Mouse (Mus musculus): ENCODE data around the gene Cox20. TPM values are rescaled to one million over a fixed set of nuclear protein-coding genes. Genes with fewer than 3 reads are reported as not detected.

Cox20 gene
- polyA plus RNA-seq, 1 experiment from 2014 or later: 141 TPM

GRCm38 (mm10) chr1:178318002-178318388, 935 bp upstream of the Cox20 start:
- under 1% methylated on average over 17 of the region's 17 CpGs for WGBS
- ATAC-seq (ENCODE audit: low read depth): peak; percentile 73
- peak overlapping the region; percentile 67 for H3K4me3 ChIP-seq (ENCODE audit: low read length)

GRCm38 (mm10) chr1:178319295-178320037, 536 bp downstream of the Cox20 start:
- peaks cover 20% of the 10 kb centered on the region for H3K4me1 ChIP-seq (replicated peaks; ENCODE audit: control insufficient read depth, insufficient read depth, low read length)
- H3K4me3 ChIP-seq (ENCODE audit: low read length): peak overlapping the region; percentile 67
- no peaks in the 10 kb centered on the region for H3K27me3 ChIP-seq (ENCODE audit: control insufficient read depth, insufficient read depth, low read depth, low read length)
- peak overlapping the region; percentile 86 for H3K9ac ChIP-seq (ENCODE audit: low read length)
- H3K9me3 ChIP-seq (ENCODE audit: control insufficient read depth, low read length): no peaks in the 10 kb centered on the region
- peaks cover 26% of the 10 kb centered on the region for H3K36me3 ChIP-seq (ENCODE audit: control insufficient read depth, insufficient read depth, low read length)
- peak overlapping the region; percentile 67 for H3K4me2 ChIP-seq (ENCODE audit: low read depth, low read length)
- ATAC-seq (ENCODE audit: low read depth): peak; percentile 15
- peak overlapping the region; percentile 99 for H3K27ac ChIP-seq (ENCODE audit: low read length)
- WGBS: 0% methylated on average over 12 of the region's 12 CpGs

More at GRCm38 (mm10) chr1:178318002-178318388, 935 bp upstream of the Cox20 start:
- peak overlapping the region; percentile 86 for H3K9ac ChIP-seq (ENCODE audit: low read length)
- H3K36me3 ChIP-seq (ENCODE audit: control insufficient read depth, insufficient read depth, low read length): peaks cover 16% of the 10 kb centered on the region
- no peaks in the 10 kb centered on the region for H3K27me3 ChIP-seq (ENCODE audit: control insufficient read depth, insufficient read depth, low read depth, low read length)
- peak overlapping the region; percentile 67 for H3K4me2 ChIP-seq (ENCODE audit: low read depth, low read length)
- H3K4me1 ChIP-seq (replicated peaks; ENCODE audit: control insufficient read depth, insufficient read depth, low read length): peaks cover 20% of the 10 kb centered on the region
- peak overlapping the region; percentile 99 for H3K27ac ChIP-seq (ENCODE audit: low read length)
- H3K9me3 ChIP-seq (ENCODE audit: control insufficient read depth, low read length): no peaks in the 10 kb centered on the region

DNA sequence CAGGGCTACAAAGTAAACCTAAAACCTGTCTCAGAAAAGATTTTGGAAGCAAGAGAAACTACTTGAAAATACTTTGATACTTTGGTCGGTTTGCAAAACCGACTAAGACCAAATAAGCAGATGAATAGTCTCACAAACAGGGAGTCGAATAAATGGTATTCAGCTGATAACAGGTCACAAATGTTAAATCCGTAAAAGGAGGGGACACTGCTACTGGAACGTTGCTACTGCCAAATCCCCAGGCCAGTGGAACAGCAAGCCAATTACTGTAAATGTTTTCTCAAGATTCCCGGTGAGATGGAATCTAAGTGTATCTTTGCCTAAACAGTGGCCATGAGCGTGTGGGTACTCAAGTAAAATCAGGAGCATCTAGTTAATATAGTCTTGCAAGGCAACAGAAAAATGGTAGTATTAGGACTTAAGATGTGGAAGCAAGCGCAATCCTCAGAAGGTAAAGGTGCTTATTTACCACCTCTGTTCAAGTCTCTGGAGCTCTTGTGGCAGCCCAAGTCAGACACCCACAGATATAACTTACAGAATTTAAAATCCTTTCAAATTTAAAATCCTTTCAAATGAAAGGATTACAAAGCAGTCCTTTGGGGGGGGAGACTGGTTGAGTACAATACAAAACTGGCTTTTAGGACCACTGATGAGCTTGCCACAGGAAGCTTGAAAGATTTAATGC, 1.2 kb downstream of the Cox20 start:
- no peaks in the 10 kb centered on the region for H3K9me3 ChIP-seq (ENCODE audit: control insufficient read depth, low read length)
- no peaks in the 10 kb centered on the region for H3K27me3 ChIP-seq (ENCODE audit: control insufficient read depth, insufficient read depth, low read depth, low read length)
- 10% methylated on average over 8 of the region's 8 CpGs for WGBS

DNA sequence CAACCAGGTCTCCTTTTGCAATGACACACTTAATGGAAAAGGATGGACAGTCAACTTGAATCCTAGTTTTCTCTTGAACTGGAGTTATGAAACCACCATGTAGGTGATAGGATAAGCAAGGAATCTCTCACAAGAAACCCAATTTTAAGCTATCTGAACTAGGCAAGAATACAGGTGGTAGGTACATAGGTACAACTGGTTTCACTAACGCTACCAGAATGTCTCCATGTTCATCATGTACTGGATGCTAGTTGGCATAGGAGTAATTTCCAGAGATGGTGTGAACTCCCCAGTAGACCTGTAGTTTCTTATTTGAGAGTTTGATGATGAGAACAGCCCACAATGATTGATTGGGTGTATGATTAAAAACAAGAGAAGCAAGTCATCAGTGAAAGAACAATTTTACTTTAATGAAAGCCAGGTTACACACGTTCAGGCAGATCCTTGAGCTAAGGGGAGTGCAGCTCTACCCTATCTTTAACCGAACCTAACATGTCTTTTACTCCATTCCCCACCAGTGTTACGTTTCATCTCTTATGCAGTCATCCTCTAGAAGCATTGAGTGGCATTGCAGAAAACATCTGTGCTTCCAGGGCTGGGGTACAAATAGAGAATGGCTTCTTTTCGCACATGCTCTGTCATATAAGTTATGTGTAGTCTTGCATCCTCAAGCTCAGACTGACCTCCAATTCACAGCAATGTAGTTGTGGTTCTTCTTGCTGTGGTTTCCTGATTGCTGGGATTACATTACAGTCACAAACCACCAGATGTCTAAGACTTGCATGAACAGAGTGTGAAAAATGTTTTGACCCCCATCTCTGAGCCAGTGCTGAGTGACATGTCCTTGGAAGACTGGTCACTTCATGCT, 2.0 kb downstream of the Cox20 start:
- 25% methylated on average over 5 of the region's 5 CpGs for WGBS
- no peaks in the 10 kb centered on the region for H3K9me3 ChIP-seq (ENCODE audit: control insufficient read depth, low read length)
- H3K36me3 ChIP-seq (ENCODE audit: control insufficient read depth, insufficient read depth, low read length): peaks cover 29% of the 10 kb centered on the region
- peak overlapping the region; percentile 86 for H3K9ac ChIP-seq (ENCODE audit: low read length)
- peaks cover 20% of the 10 kb centered on the region for H3K4me1 ChIP-seq (replicated peaks; ENCODE audit: control insufficient read depth, insufficient read depth, low read length)
- ATAC-seq (ENCODE audit: low read depth): no peak
- H3K4me3 ChIP-seq (ENCODE audit: low read length): peak overlapping the region; percentile 67
- H3K27me3 ChIP-seq (ENCODE audit: control insufficient read depth, insufficient read depth, low read depth, low read length): no peaks in the 10 kb centered on the region
- peak overlapping the region; percentile 99; the same call in 1 of the 2 replicates for H3K27ac ChIP-seq (ENCODE audit: low read length)
- H3K4me2 ChIP-seq (ENCODE audit: low read depth, low read length): peak overlapping the region; percentile 67

More for the DNA sequence above, 1.2 kb downstream of the Cox20 start:
- peak overlapping the region; percentile 99 for H3K27ac ChIP-seq (ENCODE audit: low read length)
- peaks cover 29% of the 10 kb centered on the region for H3K36me3 ChIP-seq (ENCODE audit: control insufficient read depth, insufficient read depth, low read length)
- H3K4me3 ChIP-seq (ENCODE audit: low read length): peak overlapping the region; percentile 67
- ATAC-seq (ENCODE audit: low read depth): no peak
- H3K4me1 ChIP-seq (replicated peaks; ENCODE audit: control insufficient read depth, insufficient read depth, low read length): peaks cover 20% of the 10 kb centered on the region
- peak overlapping the region; percentile 67 for H3K4me2 ChIP-seq (ENCODE audit: low read depth, low read length)
- H3K9ac ChIP-seq (ENCODE audit: low read length): peak overlapping the region; percentile 86

DNA sequence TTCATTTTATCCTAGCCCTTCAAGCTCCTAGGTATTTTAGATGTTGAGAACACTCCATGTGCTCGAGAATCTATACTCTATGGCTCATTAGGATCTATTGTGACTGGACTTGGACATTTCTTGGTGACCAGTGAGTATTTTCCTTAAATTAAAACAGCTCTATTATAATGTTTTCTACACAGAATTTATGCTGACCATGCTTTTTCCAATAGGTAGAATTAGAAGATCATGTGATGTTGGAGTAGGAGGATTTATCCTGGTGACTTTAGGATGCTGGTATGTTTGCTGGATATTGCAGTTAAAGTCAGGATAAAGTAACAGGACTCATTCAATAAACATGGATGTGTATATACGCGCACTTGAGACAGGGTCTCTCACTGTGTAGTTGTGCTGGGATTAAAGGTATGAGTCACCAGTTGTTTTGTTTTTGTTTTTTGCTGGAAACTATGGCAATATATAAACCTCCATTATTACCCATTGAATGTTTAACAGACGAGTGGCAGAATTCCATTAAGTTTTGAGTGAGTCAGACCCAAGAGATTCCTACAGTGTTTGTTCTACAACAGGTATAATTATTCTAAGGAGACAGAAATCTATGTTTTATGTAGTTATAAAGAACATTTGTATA, 2.9 kb downstream of the Cox20 start:
- no peak overlapping the region for H3K9ac ChIP-seq (ENCODE audit: low read length)
- no peak overlapping the region for H3K4me3 ChIP-seq (ENCODE audit: low read length)
- no peak overlapping the region for H3K27ac ChIP-seq (ENCODE audit: low read length)
- H3K4me2 ChIP-seq (ENCODE audit: low read depth, low read length): no peak overlapping the region; the same call in 1 of the 2 replicates
- no peak for ATAC-seq (ENCODE audit: low read depth)
- H3K4me1 ChIP-seq (replicated peaks; ENCODE audit: control insufficient read depth, insufficient read depth, low read length): peaks cover 16% of the 10 kb centered on the region
- H3K9me3 ChIP-seq (ENCODE audit: control insufficient read depth, low read length): no peaks in the 10 kb centered on the region
- WGBS: 58% methylated on average over 4 of the region's 4 CpGs
- H3K36me3 ChIP-seq (ENCODE audit: control insufficient read depth, insufficient read depth, low read length): peaks cover 34% of the 10 kb centered on the region
- no peaks in the 10 kb centered on the region for H3K27me3 ChIP-seq (ENCODE audit: control insufficient read depth, insufficient read depth, low read depth, low read length)

- H3K4me3 ChIP-seq (ENCODE audit: low read length): no peak overlapping the region
- H3K36me3 ChIP-seq (ENCODE audit: control insufficient read depth, insufficient read depth, low read length): peaks cover 41% of the 10 kb centered on the region
- WGBS: 79% methylated on average over 1 of the region's 1 CpGs
- H3K9ac ChIP-seq (ENCODE audit: low read length): no peak overlapping the region
- no peaks in the 10 kb centered on the region for H3K9me3 ChIP-seq (ENCODE audit: control insufficient read depth, low read length)
- no peak for ATAC-seq (ENCODE audit: low read depth)
- H3K4me2 ChIP-seq (ENCODE audit: low read depth, low read length): no peak overlapping the region
- peaks cover 16% of the 10 kb centered on the region for H3K4me1 ChIP-seq (replicated peaks; ENCODE audit: control insufficient read depth, insufficient read depth, low read length)
- no peak overlapping the region for H3K27ac ChIP-seq (ENCODE audit: low read length)
- H3K27me3 ChIP-seq (ENCODE audit: control insufficient read depth, insufficient read depth, low read depth, low read length): no peaks in the 10 kb centered on the region
Observed at GRCm38 (mm10) chr1:178323235-178323634, 4.3 kb downstream of the Cox20 start.

DNA sequence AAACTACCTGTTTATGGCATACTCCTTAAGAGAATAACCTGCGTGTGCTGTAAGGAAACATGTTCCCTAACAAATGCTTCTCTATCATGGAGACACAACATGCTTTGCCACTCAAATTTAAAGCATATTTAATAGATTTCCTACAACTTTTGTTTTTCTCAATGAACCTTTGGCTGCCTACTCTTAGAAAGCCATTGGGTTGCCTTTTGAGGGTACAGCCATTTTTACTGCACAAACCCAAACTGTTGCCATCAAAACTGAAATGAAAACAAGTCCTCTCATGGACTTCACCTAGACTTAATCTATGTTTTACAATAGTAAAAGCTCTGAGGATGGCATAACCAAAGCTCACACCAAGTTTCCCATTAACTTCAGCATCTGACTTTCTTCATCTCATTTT, 5.6 kb downstream of the Cox20 start:
- peaks cover 45% of the 10 kb centered on the region for H3K36me3 ChIP-seq (ENCODE audit: control insufficient read depth, insufficient read depth, low read length)
- WGBS: 96% methylated on average over 1 of the region's 1 CpGs

DNA sequence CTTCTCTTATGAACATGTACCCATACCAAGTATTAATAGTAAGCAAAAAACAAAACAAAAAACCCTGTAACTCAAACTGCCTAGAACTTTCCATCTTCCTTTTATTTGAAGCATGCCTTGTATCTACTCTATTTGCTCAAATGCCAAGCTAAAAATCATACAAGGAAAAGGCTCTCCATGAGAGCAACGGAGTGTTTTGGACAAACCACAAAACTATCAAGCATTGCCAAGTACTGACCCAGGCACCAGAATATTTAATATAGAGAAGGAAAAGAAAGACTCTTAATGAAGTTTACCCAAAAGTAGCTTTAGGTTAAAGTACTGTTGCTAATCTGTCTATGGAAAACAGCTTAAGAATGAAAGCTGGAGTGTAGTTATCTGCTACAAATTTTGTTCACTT, 7.4 kb downstream of the Cox20 start:
- no peak overlapping the region for H3K4me3 ChIP-seq (ENCODE audit: low read length)
- no peak overlapping the region for H3K4me2 ChIP-seq (ENCODE audit: low read depth, low read length)
- H3K9me3 ChIP-seq (ENCODE audit: control insufficient read depth, low read length): no peaks in the 10 kb centered on the region
- no peak for ATAC-seq (ENCODE audit: low read depth)
- H3K27ac ChIP-seq (ENCODE audit: low read length): no peak overlapping the region
- H3K27me3 ChIP-seq (ENCODE audit: control insufficient read depth, insufficient read depth, low read depth, low read length): no peaks in the 10 kb centered on the region
- H3K4me1 ChIP-seq (replicated peaks; ENCODE audit: control insufficient read depth, insufficient read depth, low read length): peaks cover 2% of the 10 kb centered on the region
- 76% methylated on average over 1 of the region's 1 CpGs for WGBS
- no peak overlapping the region for H3K9ac ChIP-seq (ENCODE audit: low read length)
- H3K36me3 ChIP-seq (ENCODE audit: control insufficient read depth, insufficient read depth, low read length): peaks cover 52% of the 10 kb centered on the region

More for the DNA sequence above, 5.6 kb downstream of the Cox20 start:
- Histone ChIP-seq H3K4me1 (replicated peaks; ENCODE audit: control insufficient read depth, insufficient read depth, low read length) (peaks cover 16% of the 10 kb centered on the region), H3K4me3 (ENCODE audit: low read length) (no peak overlapping the region), H3K4me2 (ENCODE audit: low read depth, low read length) (no peak overlapping the region), H3K9me3 (ENCODE audit: control insufficient read depth, low read length) (no peaks in the 10 kb centered on the region), H3K27ac (ENCODE audit: low read length) (no peak overlapping the region), H3K27me3 (ENCODE audit: control insufficient read depth, insufficient read depth, low read depth, low read length) (no peaks in the 10 kb centered on the region), H3K9ac (ENCODE audit: low read length) (no peak overlapping the region)
- no peak for ATAC-seq (ENCODE audit: low read depth)

Data from lung, embryonic 16.5 days (tissue).